Mouse (Mus musculus) lung, adult 2 months (tissue): Measurements from ENCODE around the gene Cep57l1.

Source experiments
- CTCF ChIP-seq: fragments of 200-500 bp; IDR thresholded peaks from 2 replicates; pipeline ENCODE4 v1.5.1; 2011; ENCODE audit warnings: mild to moderate bottlenecking, low read length, control low read depth; ENCODE audit not compliant: insufficient read depth
- POLR2A ChIP-seq: fragments of 200-500 bp; IDR thresholded peaks from 2 replicates; pipeline ENCODE4 v1.6.1; 2011; ENCODE audit warnings: low read depth, mild to moderate bottlenecking, control low read depth, low read length, borderline replicate concordance; ENCODE audit errors: extremely low read depth

GRCm38 (mm10) chr10:41751867-41752480 lies 57.7 kb downstream of the Cep57l1 start:
- TF ChIP-seq CTCF = no peak
- no peak for TF ChIP-seq POLR2A
